Mouse (Mus musculus) spleen, adult 2 months (tissue): ENCODE data around the gene Stk16.

Experiments used
- CTCF ChIP-seq: fragments of 200-500 bp; IDR thresholded peaks from 2 replicates; pipeline ENCODE4 v1.5.1; 2011; ENCODE audit warnings: mild to moderate bottlenecking, inconsistent platforms; ENCODE audit not compliant: insufficient read depth, insufficient read length, insufficient replicate concordance; ENCODE audit errors: extremely low read depth
- POLR2A ChIP-seq: fragments of 200-500 bp; IDR thresholded peaks from 2 replicates; pipeline ENCODE4 v1.6.1; 2011; ENCODE audit warnings: low read depth, low read length, inconsistent platforms

DNA sequence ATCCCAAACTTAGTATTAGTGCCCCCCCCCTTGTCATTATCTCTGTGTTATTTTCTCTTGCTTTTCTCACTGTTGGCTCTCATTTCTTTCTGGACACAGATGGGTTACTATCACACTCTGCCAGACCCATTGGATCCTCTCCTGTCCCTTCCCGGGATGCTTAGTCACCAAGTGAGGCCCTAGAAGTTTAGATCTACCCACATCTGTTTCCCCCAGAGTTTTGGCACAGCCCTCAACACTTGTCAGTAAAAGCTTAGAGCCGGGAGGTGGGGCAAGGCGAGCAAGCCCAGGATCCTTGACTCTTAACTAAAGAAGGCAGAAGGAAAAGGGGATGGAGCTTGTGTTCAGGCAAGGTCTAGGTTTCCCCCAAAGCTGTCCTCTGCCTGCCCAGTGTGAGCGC lies 18.5 kb downstream of the Stk16 start:
- TF ChIP-seq CTCF (no peak), POLR2A (no peak)
